Mouse (Mus musculus): ENCODE measurements around the gene Tmem204.

GRCm38 (mm10) chr17:25015655-25016291 lies 67.6 kb downstream of the Tmem204 start, which contains the start of the genes Cramp1l and Ift140:
- TF ChIP-seq CTCF (IDR thresholded peaks at IDR 0.05; ENCODE audit: low read depth, low read length) (no peak), POLR2A (IDR thresholded peaks at IDR 0.05; ENCODE audit: insufficient read depth, low read length) (no peak)

Measured in ES-Bruce4 (cell line).